Mouse (Mus musculus) erythroblast, embryonic 14.5 days (primary cell): ENCODE data around the gene Arsb.

Experiments
- GATA1 ChIP-seq: IDR thresholded peaks from 2 replicates; pipeline ENCODE4 v1.6.1; 2012; ENCODE audit warnings: low read length, inconsistent platforms, mixed read lengths
- TAL1 ChIP-seq: IDR thresholded peaks from 3 replicates; pipeline ENCODE4 v1.6.1; 2012; ENCODE audit warnings: low read length, inconsistent platforms, mixed read lengths

GRCm38 (mm10) chr13:93761831-93762230, 9.6 kb upstream of the Arsb start:
- TF ChIP-seq TAL1 (no peak), GATA1 (no peak)
